Mouse (Mus musculus) spleen, adult 18-20 months (tissue): ENCODE results near the gene Lrrc8d.
A peak's percentile ranks its signal among the peaks of the same experiment; 100 is the strongest.
"Not testable (repeated sequence)": the region's sequence is repeated elsewhere in the genome, so short reads cannot be mapped to it uniquely, and the experiment has no call there.

Source experiments
- DNase-seq, 2 experiments: peaks; one replicate each; pipeline ENCODE4 v3.0.0; 2022; ENCODE audit warnings: mixed read lengths in 2 of 2

The Lrrc8d gene

DNA sequence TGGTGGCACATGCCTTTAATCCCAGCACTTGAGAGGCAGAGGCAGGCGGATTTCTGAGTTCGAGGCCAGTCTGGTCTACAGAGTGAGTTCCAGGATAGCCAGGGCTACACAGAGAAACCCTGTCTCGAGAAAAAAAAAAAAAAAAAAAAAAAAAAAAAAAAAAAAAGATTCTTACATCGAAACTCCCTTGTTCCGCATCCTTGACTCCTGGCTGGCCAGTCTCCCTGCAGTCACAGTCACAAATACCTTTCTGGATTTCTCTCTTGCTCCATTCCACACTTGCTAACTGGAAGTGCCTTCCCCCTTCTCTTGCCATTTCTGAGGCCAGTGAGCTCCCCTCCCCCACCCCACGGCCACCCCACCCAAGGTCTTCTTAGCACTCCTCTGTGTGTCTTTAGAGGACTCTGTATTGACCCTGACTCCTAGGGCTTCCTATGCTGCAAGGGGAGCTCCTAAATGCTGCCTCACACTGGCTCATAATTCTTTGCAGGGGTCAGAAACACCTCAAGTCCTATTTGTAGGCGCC, 13.9 kb upstream of the Lrrc8d start:
- DNase-seq, result not testable (repeated sequence)

DNA sequence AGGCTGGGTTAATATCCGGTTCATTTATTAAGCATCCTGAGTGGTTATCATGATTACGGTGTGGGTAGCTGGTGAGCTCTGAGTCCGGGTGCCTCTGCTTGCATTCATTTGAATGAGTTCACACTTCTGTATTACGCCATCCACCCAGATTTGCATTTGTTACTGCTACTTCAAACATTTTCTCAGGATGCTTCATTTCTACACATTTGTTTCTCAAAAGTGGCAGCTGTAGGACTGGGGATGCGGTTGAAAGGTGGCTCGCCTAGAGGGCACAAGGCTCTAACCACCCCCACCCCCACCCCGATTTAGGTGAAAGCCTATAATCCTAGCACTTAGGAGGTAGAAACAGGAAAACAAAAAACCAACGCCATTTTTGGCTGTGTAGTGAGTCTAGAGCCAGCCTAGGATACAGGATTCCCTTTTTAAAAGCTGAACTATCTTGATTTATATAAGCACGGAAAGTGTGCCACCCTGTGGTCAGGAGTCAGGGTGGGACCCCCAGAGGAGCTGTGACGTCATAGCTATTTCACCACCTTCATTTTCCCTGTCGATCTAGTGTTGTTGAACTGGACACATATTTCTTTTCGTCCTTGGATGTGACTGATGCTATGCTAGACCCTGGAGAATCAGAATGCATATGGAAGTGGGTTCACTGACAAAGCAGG, 13.3 kb upstream of the Lrrc8d start:
- DNase-seq, result no peak

DNA sequence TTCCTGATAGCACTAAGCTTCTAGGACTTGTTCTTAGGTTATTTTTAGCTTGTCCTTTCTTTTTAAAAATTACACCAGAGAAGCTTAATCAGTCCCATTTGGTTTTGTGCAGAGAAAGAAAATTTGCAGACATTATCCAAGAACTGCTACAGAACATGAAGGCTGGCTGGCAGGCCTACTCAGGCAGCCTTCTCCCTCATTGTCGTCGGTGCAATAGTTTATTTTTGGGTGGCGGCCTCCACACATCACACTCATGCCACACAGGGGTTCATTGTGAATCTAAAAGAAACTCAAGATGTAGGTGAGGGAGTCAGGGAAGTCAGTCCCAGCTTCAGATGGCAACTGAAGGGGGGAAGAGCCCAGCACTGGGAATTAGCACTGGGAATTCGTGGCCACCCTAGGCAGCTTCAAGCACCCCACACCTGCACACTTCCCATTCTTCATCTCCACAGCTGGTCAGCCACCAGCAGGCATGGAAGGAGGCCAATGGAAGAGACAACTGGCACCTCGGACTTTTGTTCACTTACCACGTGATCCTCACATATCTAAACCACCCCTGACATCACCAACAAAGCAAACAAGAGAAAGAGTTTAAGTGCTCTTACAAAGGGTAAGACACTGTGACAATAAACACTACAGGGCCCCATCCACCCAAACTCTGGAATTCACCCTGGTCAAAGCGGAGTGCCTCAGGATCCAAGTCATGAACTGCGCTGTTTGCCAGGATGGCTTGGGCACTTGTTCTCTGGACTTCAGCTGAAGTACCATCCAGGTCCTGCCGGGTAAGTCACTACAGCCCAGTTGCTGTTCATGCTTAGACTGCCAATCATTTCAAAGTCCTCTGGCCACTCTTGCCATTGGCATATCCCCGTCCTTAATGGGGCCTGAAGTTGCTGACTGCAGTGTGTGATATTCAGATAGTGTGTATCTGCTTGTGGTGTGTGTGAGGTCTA, 9.0 kb upstream of the Lrrc8d start:
- no peak for DNase-seq

DNA sequence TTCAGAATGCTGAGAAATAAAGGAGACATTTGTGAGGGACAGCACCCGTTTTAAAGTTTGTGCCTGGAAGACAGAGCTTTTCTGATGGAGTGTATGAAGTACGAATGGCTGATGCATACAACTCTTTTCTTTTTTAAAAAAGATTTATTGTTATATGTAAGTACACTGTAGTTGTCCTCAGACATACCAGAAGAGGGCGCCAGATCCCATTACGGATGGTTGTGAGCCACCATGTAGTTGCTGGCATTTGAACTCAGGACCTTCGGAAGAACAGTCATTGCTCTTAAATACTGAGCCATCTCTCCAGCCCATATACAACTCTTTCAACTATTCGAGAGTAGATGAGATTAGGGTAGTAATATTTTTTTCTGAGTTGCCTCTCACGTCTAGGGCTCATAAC, 8.1 kb upstream of the Lrrc8d start:
- DNase-seq, result peak in 1 of 2 experiments; percentile 47

GRCm38 (mm10) chr5:105694339-105694930, 5.3 kb upstream of the Lrrc8d start:
- DNase-seq, result no peak

DNA sequence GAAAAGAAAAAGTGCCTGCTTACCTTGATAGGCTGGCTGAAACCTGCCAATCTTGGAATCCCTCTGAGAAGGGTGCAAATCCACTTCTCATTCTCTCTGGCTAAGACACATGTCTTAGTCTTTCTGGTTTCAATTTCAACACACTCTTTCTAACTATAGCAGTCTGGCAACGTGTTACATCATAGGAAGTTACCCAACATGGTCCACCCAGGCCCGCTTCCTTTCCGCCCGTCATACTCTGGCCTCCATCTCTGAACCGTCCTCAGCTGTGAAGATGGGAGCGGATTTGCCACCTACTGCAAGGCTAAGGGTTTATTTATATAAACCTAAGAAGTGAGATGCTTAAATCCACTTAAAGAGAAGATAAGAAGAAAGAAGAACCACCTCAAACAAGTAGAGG, 3.7 kb upstream of the Lrrc8d start:
- no peak for DNase-seq

DNA sequence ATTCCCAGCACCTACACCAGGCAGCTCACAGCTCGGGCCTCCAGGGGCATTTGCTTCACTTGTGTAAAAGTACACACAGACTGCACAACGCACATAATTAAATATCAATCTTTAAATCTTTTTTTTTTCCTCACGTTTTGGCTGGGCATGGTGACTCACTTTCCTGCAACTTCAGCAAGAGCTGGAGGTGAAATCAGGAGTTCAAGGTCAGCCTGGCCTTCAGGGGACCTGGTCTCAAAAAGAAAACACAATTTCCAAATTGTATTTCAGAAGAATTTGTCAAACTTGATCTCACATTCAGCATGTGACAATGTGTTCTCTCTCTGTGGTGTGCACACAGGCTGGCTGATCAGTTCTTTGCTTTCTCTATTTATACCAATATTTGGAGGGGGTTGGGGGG, 1.9 kb upstream of the Lrrc8d start:
- DNase-seq, result no peak

GRCm38 (mm10) chr5:105698694-105699093, 1.1 kb upstream of the Lrrc8d start:
- DNase-seq, result no peak

- DNase-seq, result peak; percentile 80 to 86
Measured at GRCm38 (mm10) chr5:105700070-105700851, 492 bp downstream of the Lrrc8d start.

DNA sequence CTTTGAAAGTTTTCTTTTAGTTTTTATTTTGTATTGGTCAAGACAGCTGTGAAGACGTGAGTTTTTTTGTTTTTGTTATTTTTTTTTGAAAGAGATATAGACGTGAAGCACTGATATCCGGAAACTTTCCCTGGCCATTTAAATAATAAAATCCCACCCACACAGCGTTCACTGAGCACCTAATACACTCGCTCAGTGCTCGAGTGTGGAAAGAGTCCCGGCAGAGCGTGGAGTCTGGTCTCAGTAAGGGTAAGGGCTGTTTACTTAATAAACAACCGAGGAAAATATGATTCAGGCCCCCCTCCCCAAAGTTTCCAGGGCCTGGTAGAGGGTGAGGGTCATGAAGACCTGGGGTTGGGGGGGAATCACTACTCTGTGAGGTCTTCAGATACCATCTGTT, 1.6 kb downstream of the Lrrc8d start:
- DNase-seq, result no peak

- DNase-seq, result no peak
Measured at GRCm38 (mm10) chr5:105701844-105702243, 2.1 kb downstream of the Lrrc8d start.

DNA sequence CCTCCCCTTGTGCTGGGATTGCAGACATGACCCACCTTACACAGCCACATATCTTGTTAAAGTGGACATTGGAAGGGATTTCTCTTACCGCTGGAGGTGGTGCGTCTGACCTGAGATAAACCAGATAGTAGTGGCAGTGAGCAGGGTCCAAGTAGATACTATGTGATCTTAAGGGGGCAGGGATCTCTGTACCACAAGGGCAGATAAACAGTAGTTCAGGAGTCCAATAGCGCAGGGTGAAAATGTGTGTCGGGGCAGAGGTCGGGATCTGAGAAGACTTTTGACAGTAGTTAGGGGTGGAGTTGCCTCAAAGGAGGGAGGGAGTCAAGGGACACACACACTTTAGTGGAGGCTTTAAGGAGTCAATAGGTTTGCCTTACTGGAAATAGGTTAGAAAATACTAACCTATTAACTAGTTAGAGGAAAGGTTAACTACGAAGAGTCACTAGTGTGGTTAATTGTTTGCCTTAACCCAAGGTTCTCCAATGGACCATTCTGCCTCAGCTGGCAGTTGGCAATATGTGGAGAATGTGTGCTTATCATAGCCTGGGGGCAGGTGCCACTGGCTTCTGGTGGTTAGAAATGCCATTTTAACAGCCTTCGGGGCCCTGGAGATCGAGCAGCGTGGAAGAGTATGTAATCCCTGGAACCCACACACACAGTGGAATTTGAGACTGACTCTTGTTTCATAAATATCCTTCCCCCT, 3.0 kb downstream of the Lrrc8d start:
- no peak for DNase-seq

DNA sequence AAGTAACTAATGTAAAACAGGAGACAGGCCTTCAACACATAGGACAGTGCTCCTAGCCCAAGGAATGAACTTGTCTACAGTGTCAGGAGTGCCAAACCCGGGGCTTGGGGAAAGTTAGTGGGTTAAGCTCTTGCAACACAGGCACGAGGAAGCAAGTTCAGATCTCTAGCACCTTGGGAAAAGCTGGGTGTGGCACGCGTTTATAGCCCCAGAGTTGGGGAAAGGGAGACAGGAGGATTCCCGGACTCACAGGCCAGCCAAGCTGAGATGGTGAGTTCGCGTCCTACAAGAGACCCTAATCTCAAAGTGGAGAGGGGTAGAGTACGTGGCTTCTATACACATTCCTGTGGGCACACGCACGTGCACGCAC, 3.5 kb downstream of the Lrrc8d start:
- no peak for DNase-seq

DNA sequence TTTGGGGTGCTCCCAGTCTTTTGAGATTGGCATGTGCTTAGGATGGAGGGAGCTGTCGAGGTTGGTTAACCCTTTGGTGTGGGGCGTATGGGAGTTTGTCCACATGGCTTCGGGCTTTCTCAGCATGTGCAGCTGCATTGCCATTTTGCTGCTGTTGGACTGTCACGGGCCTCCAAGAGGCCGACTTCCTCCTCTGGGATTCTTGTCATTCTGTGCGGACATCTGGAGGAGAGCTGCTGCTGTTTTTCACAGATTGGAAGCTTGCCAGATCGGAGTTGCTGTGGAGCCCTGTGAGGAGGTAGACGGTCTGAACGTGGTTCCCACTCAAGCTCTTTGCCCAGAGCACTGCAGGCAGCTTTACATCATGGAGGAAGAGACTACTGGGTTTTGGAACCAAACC, 4.8 kb downstream of the Lrrc8d start:
- no peak for DNase-seq

- no peak for DNase-seq
Measured at GRCm38 (mm10) chr5:105706635-105707034, 6.9 kb downstream of the Lrrc8d start.

GRCm38 (mm10) chr5:105708276-105708675, 8.5 kb downstream of the Lrrc8d start:
- no peak for DNase-seq

GRCm38 (mm10) chr5:105710473-105710872, 10.7 kb downstream of the Lrrc8d start:
- no peak for DNase-seq

- DNase-seq, result no peak
Measured at GRCm38 (mm10) chr5:105714446-105714845, 14.7 kb downstream of the Lrrc8d start.

- no peak for DNase-seq
Measured at GRCm38 (mm10) chr5:105715095-105715494, 15.3 kb downstream of the Lrrc8d start.

DNA sequence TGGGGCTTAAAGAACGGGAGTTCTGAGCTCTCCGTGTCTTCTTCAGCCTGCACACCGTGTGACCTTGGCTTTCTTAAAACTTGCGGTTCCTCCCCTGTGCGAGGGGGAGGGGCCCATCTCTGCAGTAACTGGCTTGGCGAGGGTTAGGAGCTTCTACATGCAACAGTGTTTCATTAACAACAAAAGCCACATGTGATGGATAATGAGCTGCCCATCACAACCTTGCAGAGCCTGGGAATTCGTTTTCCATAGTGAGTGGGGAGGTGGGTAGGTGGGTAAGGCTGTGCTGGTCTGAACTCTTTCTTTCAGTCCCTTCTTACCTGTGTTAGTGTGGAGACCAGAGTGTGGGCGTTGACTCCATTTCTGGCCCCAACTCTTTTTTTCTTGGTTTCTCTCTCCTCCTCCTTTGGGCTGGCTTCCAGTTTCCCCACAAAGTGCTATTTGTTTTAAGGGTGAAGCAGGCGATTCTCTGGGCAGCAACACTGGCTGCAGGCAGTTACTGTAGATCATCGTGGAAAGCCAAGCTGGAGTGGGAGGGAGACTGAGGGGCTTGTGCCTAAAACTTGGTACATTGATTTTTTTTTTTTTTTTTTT, 15.9 kb downstream of the Lrrc8d start:
- no peak for DNase-seq

DNA sequence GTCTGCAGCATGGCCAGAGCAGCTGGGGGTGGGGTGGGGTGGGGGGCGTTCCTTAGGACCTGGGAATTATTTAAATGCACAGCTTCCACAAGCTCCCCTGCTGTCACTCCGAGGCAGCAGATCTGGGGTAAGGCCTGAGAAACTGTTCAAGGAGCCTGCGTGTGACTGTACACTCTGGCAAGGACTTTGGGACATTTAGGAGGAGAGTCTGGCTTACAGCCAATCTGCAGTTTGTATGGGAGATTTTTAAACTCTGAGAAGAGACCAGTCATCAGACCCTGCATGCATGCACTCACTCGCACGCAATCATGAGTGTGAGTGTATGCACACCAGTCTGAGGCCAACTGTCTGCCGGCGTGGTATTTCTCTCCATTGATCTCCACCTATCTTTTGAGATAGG, 17.5 kb downstream of the Lrrc8d start:
- DNase-seq, result no peak
